Mouse (Mus musculus) right cerebral cortex, postnatal 10 days (tissue): ENCODE data around the gene Gsg1l2.

Experiments used
- DNase-seq, 2 experiments: peaks; one replicate each; pipeline ENCODE4 v3.0.0; 2021; ENCODE audit warnings: low spot score in 2 of 2

Gene Gsg1l2

DNA sequence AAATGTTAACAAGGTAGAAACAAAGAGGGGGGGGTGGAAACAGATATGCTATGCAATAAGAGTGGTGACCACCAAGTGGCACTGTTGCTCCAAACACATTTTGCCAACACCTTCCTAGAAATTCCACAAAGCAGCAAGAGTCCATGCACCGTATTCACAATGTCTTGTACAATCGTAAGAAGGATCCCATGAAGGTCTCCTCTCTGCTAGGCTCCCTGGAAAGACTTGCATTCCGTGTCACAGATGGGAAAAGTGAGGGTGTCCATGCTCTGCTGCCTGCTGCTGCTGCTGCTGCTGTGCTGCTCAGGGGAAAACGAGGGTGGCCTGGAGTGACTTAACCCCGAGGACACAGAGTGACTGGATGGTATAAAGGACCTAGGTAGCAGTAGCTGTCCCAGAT, 45.2 kb downstream of the Gsg1l2 start:
- peak; percentile 61 to 69 for DNase-seq

DNA sequence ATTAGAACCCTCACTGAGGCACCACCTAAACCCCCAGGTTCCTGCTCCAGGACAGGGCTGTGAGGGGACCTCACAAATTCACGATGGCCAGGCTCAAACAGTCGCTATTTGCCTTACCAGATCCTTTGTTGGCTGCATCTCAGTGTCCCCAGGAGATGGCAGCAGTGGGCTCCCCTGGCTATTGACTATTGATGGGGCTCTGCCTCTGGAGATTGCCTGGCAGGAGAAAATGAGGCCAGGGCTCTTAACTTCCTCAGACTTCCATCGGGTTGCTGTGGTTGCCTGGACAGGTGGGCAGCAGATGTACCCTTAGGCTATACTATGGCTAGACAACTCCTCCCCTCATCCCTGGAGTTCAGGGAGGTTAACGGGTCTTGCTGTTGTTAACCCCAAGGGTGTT, 45.8 kb downstream of the Gsg1l2 start:
- peak; percentile 71 to 81 for DNase-seq

DNA sequence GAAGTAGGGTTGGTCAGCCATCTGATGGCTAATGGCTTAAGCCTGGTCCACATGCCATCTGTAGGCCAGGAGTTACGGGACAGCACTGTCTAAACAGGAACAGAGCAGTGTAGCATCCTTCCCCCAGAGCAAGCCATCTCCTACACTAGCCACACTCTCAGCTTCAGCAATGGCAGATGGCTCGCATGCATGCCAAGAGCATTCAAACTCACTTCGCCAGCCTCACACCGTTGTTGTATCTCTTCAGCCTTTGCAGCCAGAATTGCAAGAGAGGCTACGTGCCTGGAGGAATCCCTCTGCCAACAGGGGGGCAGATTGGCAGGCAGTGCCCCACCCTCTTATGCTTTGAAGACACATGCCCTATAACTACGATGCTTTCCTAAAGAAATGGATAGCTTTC, 47.2 kb downstream of the Gsg1l2 start:
- DNase-seq, result peak; percentile 74 to 84

DNA sequence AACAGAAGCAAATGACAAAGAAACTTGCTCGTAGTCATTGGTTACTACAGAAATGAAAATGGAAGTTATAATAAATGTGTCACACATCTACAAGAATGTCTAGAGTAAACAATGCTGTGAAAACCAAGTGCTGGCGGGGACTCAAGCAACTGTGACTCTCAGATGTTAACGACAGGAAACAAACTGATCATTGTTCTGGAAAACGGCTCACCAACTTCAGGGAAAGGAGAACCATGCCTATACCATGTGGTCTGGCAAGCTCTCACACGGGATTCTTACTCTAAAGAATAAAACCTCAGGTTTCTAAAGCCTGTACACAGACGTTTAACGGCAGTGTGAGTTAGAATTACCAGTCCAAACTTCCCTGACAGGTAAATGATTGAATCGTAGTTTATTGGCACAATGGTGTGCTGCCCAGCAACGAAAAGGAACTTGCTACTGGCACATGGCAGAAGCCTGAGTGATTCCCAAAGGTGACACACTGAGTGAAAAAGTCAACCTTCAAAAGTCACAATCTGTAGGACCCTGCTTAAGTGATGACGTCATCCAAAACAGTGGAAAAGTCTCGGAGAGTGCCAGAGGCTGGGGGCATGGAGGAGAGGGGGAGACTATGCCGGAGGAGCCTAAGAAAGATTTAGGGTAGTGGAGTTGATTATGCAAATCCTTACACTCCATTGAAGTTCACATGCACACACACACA, 54.1 kb downstream of the Gsg1l2 start:
- DNase-seq, result no peak

DNA sequence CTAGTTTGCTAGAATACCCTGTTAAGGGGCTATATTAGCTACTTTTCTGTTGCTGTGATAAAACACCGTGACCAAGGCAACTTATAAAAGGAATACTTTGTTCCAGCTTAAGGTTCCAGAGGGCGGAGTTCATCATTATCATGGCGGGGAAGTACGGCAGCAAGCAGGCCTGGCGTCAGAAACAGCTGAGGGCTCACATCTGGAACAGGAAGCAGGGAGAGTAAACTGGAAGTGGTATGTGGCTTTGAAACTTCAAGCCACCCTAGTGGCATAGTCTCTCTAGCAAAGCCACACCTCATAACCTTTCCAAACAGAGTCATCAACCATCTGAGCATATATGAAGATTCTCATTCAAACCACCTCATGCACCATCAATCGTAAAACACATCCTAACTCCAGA, 55.1 kb downstream of the Gsg1l2 start:
- DNase-seq, result no peak

DNA sequence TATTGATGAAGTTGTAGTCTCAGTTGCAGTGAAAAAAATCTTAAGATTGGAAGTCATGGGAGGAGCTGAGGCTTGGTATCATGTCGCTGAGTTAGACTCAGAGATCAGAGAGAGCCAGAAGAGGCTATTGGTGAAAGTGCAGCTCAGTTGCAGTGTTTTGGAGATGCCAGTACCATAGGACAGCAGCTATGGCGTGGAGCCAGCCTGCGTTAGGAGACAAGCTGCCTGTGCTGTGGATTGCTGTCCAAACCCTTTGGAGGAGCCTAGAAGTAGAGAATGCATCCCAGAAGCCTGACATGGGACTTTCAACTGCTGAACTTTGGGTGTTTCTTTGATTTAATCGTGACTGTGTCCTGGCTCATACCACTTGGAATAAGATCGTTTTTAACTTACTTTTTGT, 57.4 kb downstream of the Gsg1l2 start:
- no peak for DNase-seq

DNA sequence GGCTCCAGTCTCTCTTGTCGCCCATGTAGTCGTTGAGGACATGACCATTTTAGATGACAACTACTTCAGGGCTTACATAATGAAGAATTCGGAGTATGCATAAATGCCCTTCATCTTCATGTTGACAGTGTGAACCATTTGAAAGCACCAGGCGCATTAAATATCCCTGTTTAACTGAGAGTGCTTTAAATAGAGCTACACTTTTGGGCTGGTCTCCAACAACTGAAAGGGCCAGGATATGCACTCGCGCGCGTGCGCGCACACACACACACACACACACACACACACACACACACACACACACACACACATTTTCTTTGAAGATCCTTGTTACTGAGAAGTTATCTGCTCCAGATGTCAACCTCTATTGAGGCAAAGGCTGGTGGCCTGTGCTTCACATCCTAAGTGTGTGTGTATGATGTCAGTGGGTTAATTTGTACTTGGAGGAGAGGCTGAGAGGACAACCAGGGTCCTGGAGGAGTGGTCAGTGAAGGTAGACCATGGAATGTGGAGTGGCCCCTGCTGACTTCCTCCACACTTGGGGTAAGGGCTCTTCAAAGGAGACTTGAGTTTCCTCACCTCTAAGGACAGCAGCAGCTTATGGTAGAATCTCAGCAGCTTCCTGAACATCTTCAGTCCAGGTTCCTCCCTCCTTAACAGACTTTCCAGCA, 61.1 kb downstream of the Gsg1l2 start:
- no peak for DNase-seq
